Mouse (Mus musculus) embryonic facial prominence, embryonic 13.5 days (tissue): Measurements from ENCODE around the gene Enthd1. TPM values are rescaled to one million over a fixed set of nuclear protein-coding genes. Genes with fewer than 3 reads are reported as not detected.
"Not testable (repeated sequence)": the region's sequence is repeated elsewhere in the genome, so short reads cannot be mapped to it uniquely, and the experiment has no call there.

Experiments
- ATAC-seq: fragments of 200-750 bp; cut with Nextera tagmentation; 2 replicates; pipeline ENCODE4 v1.8.0; 2017; ENCODE audit warnings: low read depth; ENCODE audit not compliant: insufficient number of reproducible peaks, insufficient read depth, low FRiP score, low TSS enrichment
- H3K27ac ChIP-seq: fragments of 300-500 bp; sonication (generic); 2 replicates; pipeline ENCODE4 v1.5.1; 2015; ENCODE audit warnings: moderate library complexity, mild to moderate bottlenecking, inconsistent platforms
- H3K27me3 ChIP-seq: fragments of 300-500 bp; sonication (generic); 2 replicates; pipeline ENCODE4 v1.6.1; 2015; ENCODE audit warnings: mild to moderate bottlenecking, inconsistent platforms
- H3K36me3 ChIP-seq: fragments of 300-500 bp; sonication (generic); 2 replicates; pipeline ENCODE4 v1.6.1; 2015; ENCODE audit warnings: mild to moderate bottlenecking, inconsistent platforms
- H3K4me1 ChIP-seq: fragments of 300-500 bp; sonication (generic); 2 replicates; pipeline ENCODE4 v1.6.1; 2015; ENCODE audit warnings: inconsistent platforms
- H3K4me2 ChIP-seq: fragments of 300-500 bp; sonication (generic); 2 replicates; pipeline ENCODE4 v1.6.1; 2015; ENCODE audit warnings: moderate library complexity, mild to moderate bottlenecking, inconsistent platforms
- H3K4me3 ChIP-seq: fragments of 300-500 bp; sonication (generic); 2 replicates; pipeline ENCODE4 v1.5.1; 2015; ENCODE audit warnings: mild to moderate bottlenecking, inconsistent platforms
- H3K9ac ChIP-seq: fragments of 300-500 bp; sonication (generic); 2 replicates; pipeline ENCODE4 v1.6.1; 2015; ENCODE audit warnings: mild to moderate bottlenecking, inconsistent platforms
- H3K9me3 ChIP-seq: fragments of 300-500 bp; sonication (generic); 2 replicates; pipeline ENCODE4 v1.6.1; 2016; ENCODE audit warnings: inconsistent platforms
- WGBS: fragments of 180-500 bp; shearing (Covaris S2); methylation state at CpG from one replicate; pipeline ENCODE4 v1.1.7; 2015; ENCODE audit warnings: mixed read lengths; 5-methylcytosine and 5-hydroxymethylcytosine counted together
- polyA plus RNA-seq: library from polyadenylated mRNA; unstranded; fragments of >200 nt; fragmentation: Nextera tagmentation; extraction: Ambion mirVana; gene quantifications from 2 replicates; pipeline ENCODE4 v1.2.1, GENCODE M21; 2015

Gene Enthd1
- polyA plus RNA-seq, 1 experiment from 2014 or later, result not detected

DNA sequence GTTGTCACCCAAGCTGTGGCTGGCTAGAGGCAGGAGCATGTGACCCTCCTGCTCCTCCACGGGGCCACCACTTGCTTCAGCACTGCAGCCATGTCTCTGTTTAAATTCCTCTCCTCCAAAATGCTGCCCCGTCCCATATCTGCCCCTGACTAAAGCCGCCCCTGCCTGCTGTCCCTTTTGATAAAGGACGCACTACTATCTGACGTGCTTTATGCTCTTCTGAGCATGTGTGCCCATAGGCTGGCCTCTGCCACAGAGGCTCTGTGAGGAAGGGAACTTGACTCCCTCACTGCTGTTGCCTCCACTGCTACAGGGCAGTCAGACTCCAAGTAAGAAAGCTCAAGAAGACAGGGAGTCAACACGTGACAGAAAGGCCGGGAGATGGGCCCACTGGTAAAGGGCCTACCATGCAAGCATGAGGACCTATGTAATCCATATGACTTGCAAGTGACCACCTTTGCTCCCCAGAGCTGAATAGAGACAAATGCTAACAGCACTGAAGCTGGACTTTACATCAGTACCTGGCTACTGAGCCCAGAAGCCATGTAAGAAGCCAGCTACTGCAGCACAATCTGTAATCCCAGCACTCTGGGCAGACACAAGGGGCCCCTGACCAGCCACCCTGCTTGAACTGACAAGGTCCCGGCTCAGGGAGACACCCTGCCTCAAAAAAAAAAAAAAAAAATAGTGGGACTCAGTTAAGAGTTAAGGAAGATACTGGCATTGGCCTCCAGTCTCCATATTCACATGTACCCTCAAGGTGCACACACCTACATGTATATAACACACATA is 32.5 kb downstream of the Enthd1 start:
- Histone ChIP-seq H3K27ac (no peak overlapping the region), H3K4me2 (no peak overlapping the region), H3K9ac (no peak overlapping the region), H3K4me1 (peaks cover 14% of the 10 kb centered on the region), H3K36me3 (no peaks in the 10 kb centered on the region), H3K27me3 (0 out of 2 replicates have a peak, but pooled peaks cover 4% of the 10 kb centered on the region), H3K4me3 (no peak overlapping the region), H3K9me3 (no peaks in the 10 kb centered on the region)
- no peak for ATAC-seq
- 83% methylated on average over 8 of the region's 8 CpGs for WGBS

DNA sequence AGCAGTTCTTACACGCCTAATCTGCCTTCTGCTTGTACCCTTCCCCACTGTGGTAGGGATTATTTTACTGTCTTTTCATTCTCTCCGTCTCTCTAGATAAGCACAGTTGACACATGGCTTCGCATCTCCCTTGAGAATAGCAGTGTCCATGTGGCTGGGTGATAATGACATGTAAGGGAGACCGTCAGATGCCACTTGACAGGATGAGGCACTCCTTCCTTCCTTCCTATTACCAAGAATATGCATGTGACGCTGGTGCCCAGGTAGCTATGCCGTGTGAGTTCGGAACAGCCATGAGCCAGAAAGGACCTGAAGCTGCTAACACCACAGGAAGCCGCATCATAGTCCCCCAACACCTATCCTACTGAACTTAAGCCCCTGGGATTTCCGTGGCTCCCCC is 33.9 kb downstream of the Enthd1 start:
- H3K4me3 ChIP-seq, result no peak overlapping the region
- ATAC-seq, result no peak
- WGBS, result 87% methylated on average over 9 of the region's 9 CpGs

DNA sequence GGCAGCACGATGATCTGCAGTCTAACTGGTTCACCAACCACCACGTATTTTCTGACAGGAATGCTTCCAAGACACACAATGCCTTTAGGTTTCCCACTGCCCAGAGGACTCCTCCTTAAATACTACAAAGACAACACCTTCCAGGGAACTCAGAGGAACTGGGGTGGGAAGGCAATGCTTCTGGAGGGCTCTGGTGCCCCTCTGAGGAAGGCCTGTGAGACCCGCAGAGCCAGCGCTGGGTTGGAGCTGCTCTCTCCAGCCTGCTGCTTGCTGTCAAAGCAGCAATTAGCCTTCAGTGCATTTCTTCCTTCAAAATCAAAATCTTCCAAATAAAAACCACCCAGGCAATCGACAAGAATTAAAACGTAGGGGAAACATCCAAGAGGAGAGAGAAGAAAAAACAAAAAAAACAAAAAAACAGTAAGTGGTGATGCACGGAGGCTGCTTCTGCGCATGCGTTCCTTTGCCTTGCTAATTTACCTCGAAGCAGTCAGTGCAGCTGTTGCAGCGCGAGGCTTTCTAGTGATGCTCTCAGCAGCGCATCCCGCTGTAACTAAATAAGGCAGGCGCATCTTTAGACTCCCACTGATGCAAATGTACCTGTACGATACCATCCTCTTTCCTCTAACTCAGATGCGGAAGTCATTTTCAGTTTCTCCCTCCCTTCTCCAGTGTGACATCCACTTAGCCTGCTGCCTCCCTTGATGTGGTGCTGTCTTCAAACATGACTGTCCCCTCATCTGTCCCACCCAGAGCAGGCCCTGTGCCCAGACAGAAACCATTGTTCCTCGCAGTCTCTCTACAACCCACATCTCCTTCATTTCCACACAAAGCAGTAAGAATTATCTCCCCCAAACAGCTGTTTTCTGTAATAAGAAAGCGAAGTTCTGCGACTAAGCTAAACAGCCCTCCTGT is 34.7 kb downstream of the Enthd1 start:
- H3K27me3 ChIP-seq, result 0 out of 2 replicates have a peak, but pooled peaks cover 4% of the 10 kb centered on the region
- peak overlapping the region; percentile 7; the same call in 1 of the 2 replicates for H3K9ac ChIP-seq
- H3K27ac ChIP-seq, result no peak overlapping the region
- 40% methylated on average over 20 of the region's 20 CpGs for WGBS
- H3K4me3 ChIP-seq, result no peak overlapping the region
- H3K36me3 ChIP-seq, result no peaks in the 10 kb centered on the region
- peak overlapping the region; percentile 39 for H3K4me2 ChIP-seq
- ATAC-seq, result no peak
- H3K9me3 ChIP-seq, result no peaks in the 10 kb centered on the region
- peaks cover 14% of the 10 kb centered on the region for H3K4me1 ChIP-seq

More for the DNA sequence above, 33.9 kb downstream of the Enthd1 start:
- Histone ChIP-seq H3K27ac (no peak overlapping the region), H3K27me3 (0 out of 2 replicates have a peak, but pooled peaks cover 4% of the 10 kb centered on the region), H3K36me3 (no peaks in the 10 kb centered on the region), H3K4me2 (no peak overlapping the region), H3K4me1 (peaks cover 14% of the 10 kb centered on the region), H3K9ac (no peak overlapping the region), H3K9me3 (no peaks in the 10 kb centered on the region)

DNA sequence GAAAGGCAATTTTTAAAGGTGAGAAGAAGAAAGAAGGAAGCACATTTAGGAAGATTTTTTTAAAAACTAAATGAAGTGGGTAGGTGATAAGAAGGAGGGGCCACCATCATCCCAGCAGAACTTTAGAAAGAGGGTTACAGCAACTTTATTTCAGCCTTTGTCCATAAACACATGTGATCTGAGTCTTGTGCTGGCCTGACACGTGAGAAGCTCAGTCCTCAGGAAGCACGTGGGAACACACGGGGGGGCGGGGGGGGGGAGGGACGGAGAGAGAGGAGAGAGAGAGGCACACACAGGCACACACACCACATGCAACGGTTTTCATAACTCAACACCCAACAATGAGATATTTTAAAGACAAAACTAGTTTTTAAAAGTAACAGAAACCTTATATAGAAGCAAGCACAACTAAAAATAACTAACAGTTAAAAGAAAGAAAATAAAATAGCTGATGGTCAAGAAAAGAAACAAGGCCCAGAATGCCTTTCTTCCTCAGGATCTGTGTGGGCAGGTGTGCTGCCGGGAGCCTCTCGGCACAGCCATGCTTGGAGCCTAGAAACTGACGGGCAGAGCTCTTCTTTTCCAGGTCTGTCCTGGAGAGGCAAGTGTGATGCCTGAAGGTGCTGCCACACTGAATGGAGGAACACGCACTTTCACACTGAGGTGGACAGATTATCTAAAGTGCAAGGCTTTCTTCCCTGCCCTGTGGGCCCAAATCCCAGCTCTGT is 43.1 kb downstream of the Enthd1 start:
- Histone ChIP-seq H3K27ac (no peak overlapping the region), H3K27me3 (no peaks in the 10 kb centered on the region), H3K4me1 (peaks cover 33% of the 10 kb centered on the region), H3K9me3 (no peaks in the 10 kb centered on the region), H3K36me3 (no peaks in the 10 kb centered on the region), H3K4me3 (no peak overlapping the region), H3K9ac (no peak overlapping the region), H3K4me2 (no peak overlapping the region)
- ATAC-seq, result no peak
- 27% methylated on average over 10 of the region's 10 CpGs for WGBS

DNA sequence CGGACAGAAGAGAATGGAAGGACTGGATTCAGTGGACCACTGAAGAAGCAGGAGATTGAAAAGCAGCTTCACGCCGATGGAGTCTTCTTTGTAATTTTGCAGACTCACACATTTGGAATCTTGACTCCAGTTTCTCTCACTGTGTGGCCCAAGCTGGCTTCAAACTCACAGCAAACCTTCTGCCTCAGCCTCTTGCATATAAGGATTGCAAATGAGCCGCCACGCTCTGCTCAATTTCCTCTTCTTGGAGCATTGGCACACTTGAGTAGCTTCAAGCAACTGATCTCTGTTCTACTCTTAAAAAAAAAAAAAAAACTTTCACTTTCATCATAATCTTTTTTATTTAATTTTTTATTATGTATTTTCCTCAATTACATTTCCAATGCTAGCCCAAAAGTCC is 45.0 kb downstream of the Enthd1 start:
- no peaks in the 10 kb centered on the region for H3K27me3 ChIP-seq
- H3K4me1 ChIP-seq, result peaks cover 38% of the 10 kb centered on the region
- H3K4me2 ChIP-seq, result no peak overlapping the region
- no peaks in the 10 kb centered on the region for H3K36me3 ChIP-seq
- no peak overlapping the region for H3K4me3 ChIP-seq
- no peaks in the 10 kb centered on the region for H3K9me3 ChIP-seq
- ATAC-seq, result no peak
- WGBS, result 94% methylated on average over 5 of the region's 5 CpGs
- H3K9ac ChIP-seq, result no peak overlapping the region
- no peak overlapping the region for H3K27ac ChIP-seq

DNA sequence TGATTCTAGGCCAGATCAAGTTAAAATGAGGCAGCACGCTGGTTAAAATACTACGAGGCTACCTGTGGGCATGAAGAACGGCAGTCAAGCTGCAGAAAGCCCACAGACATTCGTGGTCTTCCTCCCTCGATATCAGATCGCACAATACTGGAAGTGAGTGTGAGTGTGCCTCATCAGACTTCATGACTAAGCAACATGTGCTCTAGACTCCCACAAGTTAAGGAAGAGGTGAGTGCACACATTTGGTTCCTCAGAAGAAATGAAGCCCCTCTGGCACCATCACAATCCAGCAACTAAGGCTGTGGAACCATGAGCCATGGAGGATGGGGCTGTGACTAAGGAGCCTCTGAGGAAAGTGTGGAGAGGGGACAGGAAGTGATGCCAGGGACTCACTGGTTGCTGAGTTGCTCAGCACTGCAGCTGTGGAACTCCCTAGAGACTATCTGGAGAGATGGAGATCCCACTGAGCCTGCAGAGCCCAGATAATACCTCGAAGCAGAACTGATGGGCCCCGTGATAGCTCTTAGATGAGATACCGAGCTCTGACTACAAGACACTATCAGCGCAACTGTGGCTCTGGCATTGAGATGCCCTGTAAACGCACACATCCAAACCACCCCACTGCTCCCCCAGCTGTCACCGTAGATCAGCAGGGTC is 46.3 kb downstream of the Enthd1 start:
- peaks cover 38% of the 10 kb centered on the region for H3K4me1 ChIP-seq
- no peak for ATAC-seq
- H3K4me2 ChIP-seq, result peak overlapping the region; percentile 43
- no peak overlapping the region for H3K4me3 ChIP-seq
- no peaks in the 10 kb centered on the region for H3K36me3 ChIP-seq
- H3K27me3 ChIP-seq, result no peaks in the 10 kb centered on the region
- WGBS, result 81% methylated on average over 12 of the region's 12 CpGs
- H3K9ac ChIP-seq, result peak overlapping the region; percentile 40; the same call in 1 of the 2 replicates
- H3K27ac ChIP-seq, result peak overlapping the region; percentile 44; the same call in 1 of the 2 replicates
- H3K9me3 ChIP-seq, result no peaks in the 10 kb centered on the region

DNA sequence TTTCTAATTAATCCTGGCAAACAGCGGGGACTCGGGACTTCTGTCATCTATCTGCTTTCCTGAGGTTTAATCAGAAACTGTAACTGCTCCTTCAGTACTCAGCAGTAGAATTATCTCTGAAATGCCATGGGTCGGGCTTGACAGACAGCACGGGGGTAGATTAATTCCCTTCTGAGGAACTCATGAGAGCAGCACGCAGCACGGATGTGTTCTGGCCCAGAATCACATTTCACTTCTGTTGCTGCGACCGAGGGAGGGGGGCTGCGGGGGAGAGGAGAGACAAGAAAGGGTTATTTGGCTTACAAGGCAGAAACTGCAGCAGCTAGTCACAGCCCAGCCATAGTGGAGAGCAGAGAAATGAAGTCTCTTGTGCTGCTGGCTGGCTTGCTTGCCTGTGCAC is 47.0 kb downstream of the Enthd1 start:
- ATAC-seq, result 0 out of 2 replicates have a peak, but pooled peaks have one; percentile 43
- 10% methylated on average over 9 of the region's 9 CpGs for WGBS
- H3K9me3 ChIP-seq, result no peaks in the 10 kb centered on the region

DNA sequence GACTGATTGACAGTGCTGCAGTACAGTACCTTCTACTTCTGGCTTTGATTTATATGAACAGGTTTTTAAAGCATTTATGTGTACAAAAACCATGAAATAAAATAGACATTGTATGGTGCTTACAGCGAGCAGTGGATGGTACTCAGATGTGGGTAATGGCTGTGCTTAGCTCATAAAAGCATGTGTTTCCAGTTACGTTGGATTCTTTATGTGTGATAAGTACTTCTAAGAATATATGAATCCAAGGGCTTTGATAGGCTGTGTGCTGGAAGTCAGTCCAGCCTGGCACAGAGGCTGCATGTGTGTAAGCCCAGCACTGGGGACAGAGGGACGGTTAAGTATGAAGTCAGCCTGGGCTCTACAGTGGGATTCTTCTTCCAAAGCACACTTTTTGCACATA is 48.4 kb downstream of the Enthd1 start:
- Histone ChIP-seq H3K9me3 (no peaks in the 10 kb centered on the region), H3K4me3 (no peak overlapping the region), H3K27me3 (no peaks in the 10 kb centered on the region), H3K9ac (no peak overlapping the region), H3K36me3 (no peaks in the 10 kb centered on the region), H3K4me2 (no peak overlapping the region), H3K27ac (no peak overlapping the region), H3K4me1 (peaks cover 31% of the 10 kb centered on the region)
- ATAC-seq, result no peak
- WGBS, result 31% methylated on average over 3 of the region's 3 CpGs

More for the DNA sequence above, 47.0 kb downstream of the Enthd1 start:
- Histone ChIP-seq H3K36me3 (no peaks in the 10 kb centered on the region), H3K27me3 (no peaks in the 10 kb centered on the region), H3K27ac (peak overlapping the region; percentile 44; the same call in 1 of the 2 replicates), H3K9ac (peak overlapping the region; percentile 40; the same call in 1 of the 2 replicates), H3K4me2 (peak overlapping the region; percentile 43), H3K4me3 (no peak overlapping the region), H3K4me1 (peaks cover 38% of the 10 kb centered on the region)

DNA sequence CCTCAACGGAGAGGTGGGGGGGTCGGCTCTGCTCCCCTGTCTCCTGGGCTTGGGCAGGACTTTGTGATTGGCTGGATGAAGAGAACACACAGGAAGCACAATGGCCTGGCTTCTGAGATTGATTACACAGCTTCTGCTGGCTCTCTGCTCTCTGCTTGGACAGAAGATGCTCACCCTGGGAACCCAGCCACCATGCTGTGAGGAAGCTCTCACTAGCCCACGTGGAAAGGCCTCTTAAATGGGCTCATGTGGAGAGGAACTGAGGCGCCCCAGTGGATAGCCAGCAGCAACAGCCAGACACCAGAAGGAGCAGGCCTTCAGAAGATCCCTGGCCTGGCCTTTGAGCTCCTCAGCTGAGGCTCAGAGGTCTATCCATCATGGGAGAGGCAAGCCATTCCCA is 59.9 kb downstream of the Enthd1 start:
- 23% methylated on average over 4 of the region's 4 CpGs for WGBS
- no peaks in the 10 kb centered on the region for H3K27me3 ChIP-seq
- no peak overlapping the region for H3K9ac ChIP-seq
- H3K4me1 ChIP-seq, result peaks cover 13% of the 10 kb centered on the region
- no peak overlapping the region for H3K27ac ChIP-seq
- no peak overlapping the region for H3K4me2 ChIP-seq
- H3K4me3 ChIP-seq, result no peak overlapping the region
- ATAC-seq, result no peak
- no peaks in the 10 kb centered on the region for H3K9me3 ChIP-seq
- H3K36me3 ChIP-seq, result no peaks in the 10 kb centered on the region

DNA sequence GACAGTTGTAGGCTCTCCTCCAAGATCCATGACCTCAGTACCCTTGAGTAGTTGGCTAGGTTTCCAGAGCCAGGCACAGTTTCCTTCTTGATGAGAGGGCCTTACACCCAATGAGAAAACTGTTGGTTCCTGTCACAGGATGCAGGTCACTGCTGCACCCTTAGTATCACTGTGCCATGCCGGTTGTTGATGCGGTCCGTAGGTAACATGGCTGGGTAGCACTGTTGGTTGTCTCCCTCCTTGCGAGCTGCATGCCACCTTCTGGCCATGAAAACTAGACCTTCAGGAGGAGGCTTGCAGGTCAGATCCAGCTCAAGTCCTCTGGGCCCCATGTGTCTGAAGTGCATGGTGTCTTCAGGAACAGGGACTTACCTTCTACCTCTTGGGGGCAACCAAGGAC is 61.8 kb downstream of the Enthd1 start:
- 95% methylated on average over 4 of the region's 4 CpGs for WGBS
- ATAC-seq, H3K27ac ChIP-seq: not testable (repeated sequence)

DNA sequence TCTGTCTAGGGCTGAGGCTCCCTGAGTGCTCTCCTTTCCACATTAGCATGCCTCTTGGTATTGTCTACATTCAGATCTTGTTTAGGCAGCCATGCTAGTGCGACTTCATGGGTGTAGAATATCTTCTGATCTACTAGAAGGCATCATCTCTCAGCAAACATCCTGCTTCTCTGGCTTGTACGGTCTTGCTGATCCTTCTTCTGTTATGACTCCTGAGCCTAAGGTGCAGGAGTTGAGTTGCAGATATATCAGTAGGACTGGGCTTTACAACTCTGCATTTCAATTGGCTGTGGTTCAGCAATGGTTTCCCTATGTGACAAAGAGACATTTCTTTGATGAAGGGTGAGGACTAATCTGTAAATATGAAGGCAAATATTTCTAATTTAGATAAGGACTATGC is 62.2 kb downstream of the Enthd1 start:
- no peak overlapping the region for H3K27ac ChIP-seq
- H3K4me2 ChIP-seq, result no peak overlapping the region
- H3K9me3 ChIP-seq, result no peaks in the 10 kb centered on the region
- H3K9ac ChIP-seq, result no peak overlapping the region
- H3K36me3 ChIP-seq, result no peaks in the 10 kb centered on the region
- WGBS, result 90% methylated on average over 2 of the region's 2 CpGs
- H3K27me3 ChIP-seq, result no peaks in the 10 kb centered on the region
- peaks cover 13% of the 10 kb centered on the region for H3K4me1 ChIP-seq
- ATAC-seq, result no peak
- H3K4me3 ChIP-seq, result no peak overlapping the region

More for the DNA sequence above, 61.8 kb downstream of the Enthd1 start:
- not testable (repeated sequence) for H3K9me3 ChIP-seq, H3K36me3 ChIP-seq, H3K4me3 ChIP-seq, H3K4me2 ChIP-seq, H3K27me3 ChIP-seq, H3K9ac ChIP-seq
- peaks cover 13% of the 10 kb centered on the region for H3K4me1 ChIP-seq
